Mouse (Mus musculus) intestine, embryonic 14.5 days (tissue): ENCODE measurements around the gene Olfr914. TPM values are rescaled to one million over a fixed set of nuclear protein-coding genes. Genes with fewer than 3 reads are reported as not detected.

Experiments
- ATAC-seq: fragments of 200-750 bp; cut with Nextera tagmentation; replicated peaks from 2 replicates; pipeline ENCODE4 v1.8.0; 2017; ENCODE audit warnings: low read depth, moderate number of reproducible peaks, moderate TSS enrichment, moderate library complexity; ENCODE audit not compliant: low FRiP score, low TSS enrichment
- DNase-seq: peaks from one replicate; pipeline ENCODE4 v3.0.0-alpha.2; 2018; ENCODE audit warnings: low spot score
- H3K27ac ChIP-seq: fragments of 300-500 bp; sonication (generic); 2 replicates; pipeline ENCODE4 v1.5.1; 2014; ENCODE audit warnings: low read depth, mild to moderate bottlenecking, control low read depth
- H3K27me3 ChIP-seq: fragments of 300-500 bp; sonication (generic); replicated peaks from 2 replicates; pipeline ENCODE4 v1.6.1; 2014; ENCODE audit warnings: low read length, control low read depth; ENCODE audit not compliant: control insufficient read depth, insufficient read depth
- H3K36me3 ChIP-seq: fragments of 300-500 bp; sonication (generic); 2 replicates; pipeline ENCODE4 v1.6.1; 2014; ENCODE audit warnings: low read length, control low read depth; ENCODE audit not compliant: control insufficient read depth, insufficient read depth
- H3K4me1 ChIP-seq: fragments of 300-500 bp; sonication (generic); replicated peaks from 2 replicates; pipeline ENCODE4 v1.6.1; 2014; ENCODE audit warnings: low read length, control low read depth, mixed read lengths; ENCODE audit not compliant: control insufficient read depth, insufficient read depth
- H3K4me2 ChIP-seq: fragments of 300-500 bp; sonication (generic); 2 replicates; pipeline ENCODE4 v1.6.1; 2014; ENCODE audit warnings: low read length
- H3K4me3 ChIP-seq: fragments of 300-500 bp; sonication (generic); 2 replicates; pipeline ENCODE4 v1.5.1; 2014; ENCODE audit warnings: low read depth, low read length, control low read depth, mixed read lengths
- H3K9ac ChIP-seq: fragments of 300-500 bp; sonication (generic); 2 replicates; pipeline ENCODE4 v1.6.1; 2014; ENCODE audit warnings: mild to moderate bottlenecking, low read length
- H3K9me3 ChIP-seq: fragments of 300-500 bp; sonication (generic); 2 replicates; pipeline ENCODE4 v1.6.1; 2016; ENCODE audit warnings: low read length, control low read depth; ENCODE audit not compliant: control insufficient read depth
- WGBS: fragments of 180-500 bp; shearing (Covaris S2); extraction: QIAGEN DNeasy Blood & Tissue Kit; methylation state at CpG from one replicate; pipeline ENCODE4 v1.1.7; 2014; 5-methylcytosine and 5-hydroxymethylcytosine counted together
- polyA plus RNA-seq: library from polyadenylated mRNA; unstranded; fragments of >200 nt; fragmentation: Nextera tagmentation; extraction: Ambion mirVana; gene quantifications from 2 replicates; pipeline ENCODE4 v1.2.1, GENCODE M21; 2014

Gene Olfr914
- polyA plus RNA-seq: not detected in 2 replicates

DNA sequence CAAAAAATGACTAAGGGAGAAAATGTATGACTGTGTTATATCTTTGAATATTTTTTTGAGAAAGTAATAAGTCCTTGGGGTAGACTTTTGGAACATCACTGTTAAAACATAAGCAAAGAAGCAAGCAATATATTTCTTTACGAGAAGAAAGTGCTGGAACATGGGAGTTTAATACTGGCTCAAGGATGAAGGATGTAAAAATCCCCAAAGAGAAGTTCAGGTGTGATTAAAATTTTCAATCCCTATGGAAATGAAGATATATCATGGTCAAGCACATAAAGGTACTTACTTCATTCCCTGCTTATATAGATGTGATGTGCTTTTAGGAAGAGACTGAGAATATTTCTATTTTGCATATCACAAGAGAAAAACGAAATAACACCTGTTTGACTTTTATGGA, at the start of gene Olfr914:
Olfr914 (plus strand) TSS at position 301 of the 400 bp plus-strand sequence.
- ATAC-seq (no peak), DNase-seq (no peak)
- Histone ChIP-seq H3K4me1 (no peaks in the 10 kb centered on the region), H3K27me3 (no peaks in the 10 kb centered on the region), H3K9me3 (no peaks in the 10 kb centered on the region), H3K4me3 (no peak within 1 kb of the TSS), H3K36me3 (no peaks in the 10 kb centered on the region), H3K27ac (no peak within 1 kb of the TSS), H3K4me2 (no peak within 1 kb of the TSS), H3K9ac (no peak within 1 kb of the TSS)
- WGBS: 60% methylated on average over 2 of the region's 2 CpGs

DNA sequence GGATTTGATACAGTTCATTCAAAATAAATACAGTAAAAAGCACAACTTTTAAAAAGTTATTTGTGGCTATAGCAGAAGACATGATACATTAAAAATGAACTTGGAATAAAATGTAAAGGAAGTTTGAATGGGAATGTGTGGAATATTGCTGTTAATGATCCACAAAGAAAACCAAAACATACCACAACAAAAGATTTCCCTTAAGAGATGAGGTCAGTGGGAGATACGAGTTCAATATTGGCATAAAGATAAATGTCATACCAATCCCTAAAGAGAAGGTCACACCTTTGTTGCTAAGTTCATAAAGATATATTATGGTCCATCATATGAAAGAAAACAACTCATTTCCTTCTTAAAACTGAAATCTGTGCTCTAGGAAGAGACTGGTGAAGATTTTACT, 25.0 kb upstream of the Olfr914 start, which contains the start of gene Olfr912:
Olfr912 (plus strand) TSS at position 301 of the 400 bp plus-strand sequence.
- Histone ChIP-seq H3K9ac (no peak within 1 kb of the TSS), H3K27me3 (no peaks in the 10 kb centered on the region), H3K4me3 (no peak within 1 kb of the TSS), H3K4me1 (no peaks in the 10 kb centered on the region), H3K27ac (no peak within 1 kb of the TSS), H3K36me3 (no peaks in the 10 kb centered on the region), H3K4me2 (no peak within 1 kb of the TSS), H3K9me3 (no peaks in the 10 kb centered on the region)
- DNase-seq: no peak
- 81% methylated on average over 1 of the region's 1 CpGs for WGBS
- ATAC-seq: no peak

DNA sequence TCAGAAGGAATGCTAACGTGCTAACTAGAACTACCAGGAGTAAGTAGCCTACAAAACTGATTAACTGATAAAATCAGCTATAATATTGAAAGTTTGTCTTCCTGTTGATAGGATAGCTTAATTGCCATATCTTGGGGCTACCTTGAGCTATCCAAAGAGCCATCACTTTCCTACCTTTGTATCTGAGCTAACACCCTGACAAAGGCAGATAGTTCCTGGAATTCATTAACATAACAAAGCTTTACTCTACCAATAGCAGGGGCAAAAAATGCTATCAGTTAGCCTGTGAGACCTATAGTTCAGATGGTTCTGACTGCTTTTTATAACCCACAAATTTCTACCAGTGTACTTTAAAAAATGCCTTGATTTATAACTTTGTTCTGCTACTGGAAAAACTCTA, 13.8 kb upstream of the Olfr914 start:
- Histone ChIP-seq H3K4me2 (no peak overlapping the region), H3K27me3 (no peaks in the 10 kb centered on the region), H3K36me3 (no peaks in the 10 kb centered on the region), H3K4me3 (no peak overlapping the region), H3K4me1 (no peaks in the 10 kb centered on the region), H3K9me3 (no peaks in the 10 kb centered on the region), H3K27ac (no peak overlapping the region), H3K9ac (no peak overlapping the region)
- ATAC-seq (no peak), DNase-seq (no peak)
- WGBS: 65% methylated on average over 1 of the region's 1 CpGs

DNA sequence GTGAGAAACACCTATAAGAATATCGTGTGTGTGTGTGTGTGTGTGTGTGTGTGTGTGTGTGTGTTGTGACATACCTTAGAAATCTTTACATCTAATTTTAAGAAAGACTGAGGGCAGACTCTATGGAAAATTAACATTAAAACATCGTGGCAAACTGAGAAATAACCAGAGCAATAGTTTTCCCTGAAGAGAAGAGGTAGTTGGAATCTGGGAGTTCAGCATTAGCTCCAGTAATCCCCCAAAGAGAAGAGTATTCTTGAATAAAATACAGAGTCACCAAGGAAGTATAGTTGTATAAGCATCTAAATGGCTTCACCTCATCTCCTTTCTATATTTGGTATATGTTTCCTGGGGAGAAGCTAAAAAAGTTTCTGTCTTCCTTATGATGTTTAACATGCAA, 12.4 kb upstream of the Olfr914 start, which contains the start of gene Olfr913:
Olfr913 (plus strand) TSS at position 301 of the 400 bp plus-strand sequence.
- ATAC-seq (no peak), DNase-seq (no peak)
- H3K27me3 ChIP-seq: no peaks in the 10 kb centered on the region
- H3K4me1 ChIP-seq: no peaks in the 10 kb centered on the region
- H3K36me3 ChIP-seq: no peaks in the 10 kb centered on the region
- no peak within 1 kb of the TSS for H3K4me3 ChIP-seq
- WGBS: 61% methylated on average over 2 of the region's 2 CpGs
- no peak within 1 kb of the TSS for H3K27ac ChIP-seq
- no peak within 1 kb of the TSS for H3K9ac ChIP-seq
- no peaks in the 10 kb centered on the region for H3K9me3 ChIP-seq
- no peak within 1 kb of the TSS for H3K4me2 ChIP-seq

DNA sequence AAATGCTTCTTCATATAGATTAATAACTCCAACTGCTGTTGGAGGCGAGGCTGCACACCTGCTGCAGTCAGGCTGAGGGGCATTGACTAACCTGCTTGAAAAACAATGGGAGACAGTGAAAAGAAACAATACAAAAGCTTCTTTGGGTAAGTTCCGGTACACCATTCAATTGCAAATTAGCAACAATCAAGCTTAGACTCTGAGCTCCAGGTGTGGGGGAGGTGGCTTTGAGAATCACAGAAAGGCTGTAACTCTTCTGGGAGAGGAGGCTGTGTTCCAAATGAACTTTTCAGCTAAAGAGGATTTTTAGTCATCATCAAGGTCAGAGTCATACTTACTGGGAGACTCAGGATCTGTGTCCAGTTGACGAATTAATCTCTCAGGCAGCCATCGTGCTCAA, 27.5 kb downstream of the Olfr914 start:
- H3K4me3 ChIP-seq: no peak overlapping the region
- no peak overlapping the region for H3K27ac ChIP-seq
- no peaks in the 10 kb centered on the region for H3K27me3 ChIP-seq
- no peak overlapping the region for H3K9ac ChIP-seq
- H3K9me3 ChIP-seq: no peaks in the 10 kb centered on the region
- DNase-seq: no peak
- no peak overlapping the region for H3K4me2 ChIP-seq
- 86% methylated on average over 4 of the region's 4 CpGs for WGBS
- H3K4me1 ChIP-seq: no peaks in the 10 kb centered on the region
- H3K36me3 ChIP-seq: no peaks in the 10 kb centered on the region
- no peak for ATAC-seq

DNA sequence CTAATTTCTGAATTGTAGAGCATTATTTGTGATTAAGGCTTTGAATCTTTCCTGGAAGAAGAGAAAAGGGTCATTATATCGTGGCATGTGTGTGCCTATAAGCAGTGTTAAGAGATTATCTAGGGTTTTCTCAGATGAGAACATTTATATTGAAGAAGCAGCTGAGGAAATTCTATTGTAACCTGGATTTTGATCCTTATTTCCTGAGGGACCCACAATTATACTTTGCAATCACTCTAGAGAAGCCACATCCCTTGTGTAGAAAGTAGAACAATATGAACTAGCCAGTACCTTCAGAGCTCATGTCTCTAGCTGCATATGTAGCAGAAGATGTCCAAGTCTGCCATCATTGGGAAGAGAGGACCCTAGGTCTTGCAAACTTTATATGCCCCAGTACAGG, 54.9 kb downstream of the Olfr914 start, which contains the start of gene Olfr916:
Olfr916 (minus strand) TSS at position 101 of the 400 bp plus-strand sequence.
- no peak within 1 kb of the TSS for H3K4me2 ChIP-seq
- H3K4me3 ChIP-seq: no peak within 1 kb of the TSS
- no peak within 1 kb of the TSS for H3K9ac ChIP-seq
- DNase-seq: no peak
- no peak within 1 kb of the TSS for H3K27ac ChIP-seq
- no peaks in the 10 kb centered on the region for H3K4me1 ChIP-seq
- H3K36me3 ChIP-seq: no peaks in the 10 kb centered on the region
- no peak for ATAC-seq
- H3K9me3 ChIP-seq: no peaks in the 10 kb centered on the region
- H3K27me3 ChIP-seq: no peaks in the 10 kb centered on the region
- 67% methylated on average over 1 of the region's 1 CpGs for WGBS

Other genes starting within 250 kb of the Olfr914 start
- gene Olfr250, start 238.2 kb upstream of the Olfr914 start, polyA plus RNA-seq: not detected in 2 replicates
- gene Olfr251, start 228.0 kb upstream of the Olfr914 start, polyA plus RNA-seq: not detected in 2 replicates
- not detected in 2 replicates for gene Olfr147, start 203.4 kb upstream of the Olfr914 start, polyA plus RNA-seq
- gene Olfr901, start 175.6 kb upstream of the Olfr914 start, polyA plus RNA-seq: not detected in 2 replicates
- gene Olfr902, start 157.4 kb upstream of the Olfr914 start, polyA plus RNA-seq: not detected in 2 replicates
- gene Olfr904, start 142.0 kb upstream of the Olfr914 start, polyA plus RNA-seq: not detected in 2 replicates
- gene Olfr905, start 134.0 kb upstream of the Olfr914 start, polyA plus RNA-seq: not detected in 2 replicates
- not detected in 2 replicates for gene Olfr906, start 118.0 kb upstream of the Olfr914 start, polyA plus RNA-seq
- not detected in 2 replicates for gene Olfr907, start 109.3 kb upstream of the Olfr914 start, polyA plus RNA-seq
- gene Olfr911-ps1, start 83.5 kb upstream of the Olfr914 start, polyA plus RNA-seq: not detected in 2 replicates
- not detected in 2 replicates for gene Olfr910, start 67.3 kb upstream of the Olfr914 start, polyA plus RNA-seq
- not detected in 2 replicates for gene Olfr912, start 24.9 kb upstream of the Olfr914 start, polyA plus RNA-seq
- not detected in 2 replicates for gene Olfr913, start 12.3 kb upstream of the Olfr914 start, polyA plus RNA-seq
- not detected in 2 replicates for gene Olfr916, start 54.8 kb downstream of the Olfr914 start, polyA plus RNA-seq
- gene Olfr917, start 60.7 kb downstream of the Olfr914 start, polyA plus RNA-seq: not detected in 2 replicates
- not detected in 2 replicates for gene Olfr918, start 69.5 kb downstream of the Olfr914 start, polyA plus RNA-seq
- gene Olfr919, start 98.6 kb downstream of the Olfr914 start, polyA plus RNA-seq: not detected in 2 replicates
- gene Vwa5a, start 113.2 kb downstream of the Olfr914 start, polyA plus RNA-seq: 13.9 and 19.1 TPM in 2 replicates
- gene Olfr920, start 147.2 kb downstream of the Olfr914 start, polyA plus RNA-seq: 0.05 TPM in 2 replicates
- not detected in 2 replicates for gene Olfr921, start 168.0 kb downstream of the Olfr914 start, polyA plus RNA-seq
- gene Olfr922, start 209.5 kb downstream of the Olfr914 start, polyA plus RNA-seq: not detected in 2 replicates
- not detected in 2 replicates for gene Olfr923, start 221.4 kb downstream of the Olfr914 start, polyA plus RNA-seq
- gene Olfr924, start 239.3 kb downstream of the Olfr914 start, polyA plus RNA-seq: not detected in 2 replicates
- gene Olfr26, start 250.0 kb downstream of the Olfr914 start, polyA plus RNA-seq: not detected in 2 replicates